Mouse (Mus musculus): ENCODE results near the gene Atoh1. TPM values are rescaled to one million over a fixed set of nuclear protein-coding genes. Genes with fewer than 3 reads are reported as not detected.

The Atoh1 gene
- total RNA-seq (2015), result not detected in 2 replicates
- not detected in 2 replicates for total RNA-seq (2017)

DNA sequence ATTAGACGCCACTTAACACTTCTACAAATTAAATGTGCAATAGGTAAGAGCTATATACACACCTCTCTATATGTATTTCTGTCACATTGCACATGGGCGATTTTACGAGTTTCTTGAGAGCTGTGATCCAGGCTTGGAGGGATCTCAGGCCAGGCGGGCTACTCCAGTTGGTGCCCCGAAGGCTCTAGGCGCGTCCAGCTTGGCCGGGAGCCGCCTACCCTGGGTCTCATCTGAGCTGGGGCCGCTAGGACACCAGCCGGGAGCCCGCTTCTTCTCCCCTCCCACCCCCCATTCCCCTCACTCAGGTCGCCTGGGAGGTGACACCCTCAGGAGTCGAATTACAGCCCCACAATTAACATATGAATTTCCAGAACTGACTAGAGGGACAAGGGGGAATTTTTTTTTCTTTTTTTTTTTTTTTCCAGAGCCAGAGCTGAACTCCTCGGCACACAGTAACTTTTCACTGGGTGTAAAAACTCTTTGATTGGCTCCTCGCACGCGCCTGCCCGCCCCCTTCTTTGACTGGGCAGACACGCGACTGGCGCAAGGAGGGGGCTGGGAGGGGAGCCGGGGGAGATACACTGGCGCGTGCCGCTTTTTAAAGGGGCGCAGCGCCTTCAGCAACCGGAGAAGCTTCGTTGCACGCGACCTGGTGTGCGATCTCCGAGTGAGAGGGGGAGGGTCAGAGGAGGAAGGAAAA, at the start of gene Atoh1:
Gene Atoh1, plus strand, starts transcription at position 627 of the 700 bp plus-strand sequence.
- 0 out of 2 replicates have a peak, but pooled peaks have one; percentile 26 for ATAC-seq (replicated peaks; ENCODE audit: poor library complexity)

DNA sequence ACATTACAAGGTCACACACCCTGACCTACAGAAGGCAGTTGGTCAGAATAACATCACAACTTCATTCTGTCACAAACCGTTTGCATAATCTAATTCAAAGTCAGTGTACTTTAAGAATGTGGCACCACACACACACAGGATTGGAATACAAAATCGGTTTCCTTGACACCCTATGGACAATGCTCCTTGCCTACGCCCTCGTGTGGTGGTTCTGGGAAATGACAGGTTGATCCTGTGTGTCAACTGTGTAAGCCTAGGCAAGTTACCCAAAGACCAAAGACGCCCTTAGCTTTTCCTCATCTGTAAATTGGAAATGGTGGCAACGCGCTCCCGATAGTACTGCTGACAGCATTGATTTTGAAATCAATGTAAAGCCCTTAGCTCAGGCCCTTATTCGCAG, 45.0 kb upstream of the Atoh1 start:
- peak; percentile 79 for ATAC-seq (replicated peaks; ENCODE audit: poor library complexity)

DNA sequence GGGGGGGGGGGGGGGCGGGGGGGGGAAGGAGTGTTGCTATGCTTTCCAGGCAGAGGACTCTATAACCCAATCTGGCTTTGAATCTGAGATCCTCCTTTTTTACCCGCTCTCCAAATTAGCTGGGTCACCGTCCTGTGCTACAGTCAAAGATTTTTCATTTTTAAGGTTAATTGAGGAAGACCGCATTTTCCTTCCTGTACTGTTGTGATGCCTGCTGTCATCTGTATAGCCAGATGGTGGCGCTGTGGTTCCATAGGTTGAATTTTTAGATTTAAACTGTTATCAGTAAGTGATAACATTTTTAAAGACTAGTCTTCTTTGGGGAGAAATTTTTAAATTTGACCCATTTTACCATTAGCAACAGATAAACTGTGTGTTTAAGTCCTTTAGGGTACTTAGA, 44.0 kb upstream of the Atoh1 start:
- ATAC-seq (replicated peaks; ENCODE audit: poor library complexity), result peak; percentile 83

DNA sequence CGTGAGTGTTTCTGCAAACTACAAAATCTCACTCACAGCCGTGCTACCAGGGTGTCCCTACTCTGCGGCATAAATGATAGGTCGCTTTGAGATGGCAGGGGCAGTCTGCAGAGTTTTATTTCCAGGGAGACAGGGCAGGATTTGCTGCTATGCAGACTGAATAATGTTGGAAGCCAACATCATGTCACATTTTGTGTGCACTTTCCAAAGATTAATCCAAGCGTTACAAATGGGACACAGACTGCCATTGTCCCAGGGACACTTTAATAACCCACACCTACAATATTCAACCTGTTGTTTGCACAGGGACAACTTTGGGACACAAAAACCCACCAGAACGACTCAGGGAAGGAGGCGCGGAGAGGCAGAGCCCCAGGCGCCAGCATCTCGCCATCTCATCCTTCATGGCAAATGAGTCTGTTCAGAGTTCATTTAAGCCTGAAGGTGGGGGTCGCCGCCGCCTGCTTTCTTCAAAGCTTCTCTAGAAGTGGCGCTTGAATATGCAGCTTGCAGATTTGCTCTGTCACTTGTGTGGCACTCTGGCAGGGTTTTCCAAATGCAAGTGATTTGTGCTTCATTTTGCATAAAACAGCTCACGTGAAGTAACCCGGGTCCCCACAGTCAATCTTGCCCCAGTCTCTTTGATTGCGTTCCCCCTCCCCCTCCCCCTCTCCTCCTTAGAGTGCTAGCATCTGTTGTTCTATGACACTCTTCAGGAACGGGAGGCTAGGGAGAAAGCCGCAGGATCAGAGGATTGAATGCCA, 40.6 kb upstream of the Atoh1 start:
- ATAC-seq (replicated peaks; ENCODE audit: poor library complexity), result no peak

DNA sequence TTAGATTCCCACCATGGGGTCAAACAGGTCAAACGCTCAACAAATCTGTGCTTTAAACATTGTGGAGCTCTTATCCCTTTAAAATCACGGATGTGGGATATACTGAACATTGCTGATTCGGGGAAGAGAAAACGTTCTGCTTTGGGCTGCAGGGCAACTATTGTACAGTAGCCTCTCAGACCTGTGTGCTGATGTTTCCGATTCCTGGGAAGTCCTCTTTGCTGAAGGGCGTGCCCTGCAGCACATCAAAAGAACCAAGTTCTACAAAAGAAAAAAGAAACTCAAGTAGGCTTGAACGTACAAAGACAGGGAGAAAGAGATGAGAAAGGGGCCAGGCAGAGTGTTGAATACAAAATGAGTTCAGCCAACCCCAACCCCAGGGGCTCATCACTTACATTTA, 34.2 kb upstream of the Atoh1 start:
- no peak for ATAC-seq (replicated peaks; ENCODE audit: poor library complexity)

DNA sequence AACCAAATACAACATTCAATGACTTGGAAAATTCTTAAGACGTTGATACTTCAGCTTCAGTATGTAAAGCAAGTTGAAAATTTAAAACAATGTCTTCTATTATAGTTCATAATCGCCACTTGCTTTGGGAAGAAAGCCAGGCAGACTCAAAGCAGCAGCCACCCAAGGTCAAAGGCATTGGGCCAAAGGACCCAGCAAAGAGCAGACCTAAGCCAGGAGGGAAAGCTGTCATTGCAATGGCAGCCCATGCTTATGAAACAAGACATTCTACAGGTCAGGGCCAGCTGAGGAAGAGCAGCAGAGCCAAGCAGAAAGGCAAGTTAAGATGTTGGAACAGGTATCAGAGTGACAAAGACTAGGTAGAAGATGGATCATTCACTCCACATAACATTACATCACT, 25.3 kb upstream of the Atoh1 start:
- ATAC-seq (replicated peaks; ENCODE audit: poor library complexity), result no peak

DNA sequence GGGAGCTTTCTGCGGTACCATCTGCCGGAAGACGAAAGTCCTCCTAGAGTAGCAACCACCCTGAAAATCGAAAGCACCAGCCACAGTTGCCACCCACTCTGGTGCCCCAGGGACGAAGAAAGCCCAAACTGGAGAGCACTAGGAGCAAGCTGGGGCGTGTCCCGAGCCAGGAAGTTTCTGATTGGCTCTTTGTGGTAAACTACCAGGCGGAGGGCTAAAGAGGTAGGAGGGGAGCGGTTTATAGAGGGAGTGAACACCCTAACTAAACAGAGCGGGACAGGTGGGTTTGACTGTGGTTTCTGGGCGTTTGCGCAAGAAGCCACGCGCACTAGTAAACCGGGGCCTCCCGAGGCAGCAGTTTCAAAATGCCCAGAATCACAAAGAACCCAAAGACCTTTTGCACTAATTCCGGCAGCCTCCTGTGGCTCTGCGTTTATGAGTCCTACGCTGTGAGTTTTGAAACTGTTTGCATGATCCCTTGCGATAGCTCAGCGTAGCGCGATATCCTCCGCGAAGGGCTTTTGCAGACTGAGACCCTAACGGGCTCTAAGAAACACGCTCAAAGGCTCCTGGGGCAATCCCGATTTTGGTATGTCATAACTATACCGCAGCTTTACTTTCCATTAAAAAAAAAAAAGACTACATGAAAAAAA, 1.0 kb upstream of the Atoh1 start:
- peak; percentile 77 for ATAC-seq (replicated peaks; ENCODE audit: poor library complexity)

DNA sequence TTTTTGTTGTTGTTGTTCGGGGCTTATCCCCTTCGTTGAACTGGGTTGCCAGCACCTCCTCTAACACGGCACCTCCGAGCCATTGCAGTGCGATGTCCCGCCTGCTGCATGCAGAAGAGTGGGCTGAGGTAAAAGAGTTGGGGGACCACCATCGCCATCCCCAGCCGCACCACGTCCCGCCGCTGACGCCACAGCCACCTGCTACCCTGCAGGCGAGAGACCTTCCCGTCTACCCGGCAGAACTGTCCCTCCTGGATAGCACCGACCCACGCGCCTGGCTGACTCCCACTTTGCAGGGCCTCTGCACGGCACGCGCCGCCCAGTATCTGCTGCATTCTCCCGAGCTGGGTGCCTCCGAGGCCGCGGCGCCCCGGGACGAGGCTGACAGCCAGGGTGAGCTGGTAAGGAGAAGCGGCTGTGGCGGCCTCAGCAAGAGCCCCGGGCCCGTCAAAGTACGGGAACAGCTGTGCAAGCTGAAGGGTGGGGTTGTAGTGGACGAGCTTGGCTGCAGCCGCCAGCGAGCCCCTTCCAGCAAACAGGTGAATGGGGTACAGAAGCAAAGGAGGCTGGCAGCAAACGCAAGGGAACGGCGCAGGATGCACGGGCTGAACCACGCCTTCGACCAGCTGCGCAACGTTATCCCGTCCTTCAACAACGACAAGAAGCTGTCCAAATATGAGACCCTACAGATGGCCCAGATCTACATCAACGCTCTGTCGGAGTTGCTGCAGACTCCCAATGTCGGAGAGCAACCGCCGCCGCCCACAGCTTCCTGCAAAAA, 496 bp downstream of the Atoh1 start:
- ATAC-seq (replicated peaks; ENCODE audit: poor library complexity), result peak; percentile 37

DNA sequence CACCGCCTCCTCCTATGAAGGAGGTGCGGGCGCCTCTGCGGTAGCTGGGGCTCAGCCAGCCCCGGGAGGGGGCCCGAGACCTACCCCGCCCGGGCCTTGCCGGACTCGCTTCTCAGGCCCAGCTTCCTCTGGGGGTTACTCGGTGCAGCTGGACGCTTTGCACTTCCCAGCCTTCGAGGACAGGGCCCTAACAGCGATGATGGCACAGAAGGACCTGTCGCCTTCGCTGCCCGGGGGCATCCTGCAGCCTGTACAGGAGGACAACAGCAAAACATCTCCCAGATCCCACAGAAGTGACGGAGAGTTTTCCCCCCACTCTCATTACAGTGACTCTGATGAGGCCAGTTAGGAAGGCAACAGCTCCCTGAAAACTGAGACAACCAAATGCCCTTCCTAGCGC, 1.1 kb downstream of the Atoh1 start:
- ATAC-seq (replicated peaks; ENCODE audit: poor library complexity), result peak; percentile 5; the same call in 1 of the 2 replicates

DNA sequence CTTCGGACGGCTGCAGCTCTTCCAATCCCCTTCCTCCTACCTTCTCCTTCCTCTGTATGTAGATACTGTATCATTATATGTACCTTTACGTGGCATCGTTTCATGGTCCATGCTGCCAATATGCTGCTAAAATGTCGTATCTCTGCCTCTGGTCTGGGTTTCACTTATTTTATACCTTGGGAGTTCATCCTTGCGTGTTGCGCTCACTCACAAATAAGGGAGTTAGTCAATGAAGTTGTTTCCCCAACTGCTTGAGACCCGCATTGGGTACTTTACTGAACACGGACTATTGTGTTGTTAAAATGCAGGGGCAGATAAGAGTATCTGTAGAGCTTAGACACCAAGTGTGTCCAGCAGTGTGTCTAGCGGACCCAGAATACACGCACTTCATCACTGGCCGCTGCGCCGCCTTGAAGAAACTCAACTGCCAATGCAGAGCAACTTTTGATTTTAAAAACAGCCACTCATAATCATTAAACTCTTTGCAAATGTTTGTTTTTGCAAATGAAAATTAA, 1.6 kb downstream of the Atoh1 start:
- ATAC-seq (replicated peaks; ENCODE audit: poor library complexity), result no peak

DNA sequence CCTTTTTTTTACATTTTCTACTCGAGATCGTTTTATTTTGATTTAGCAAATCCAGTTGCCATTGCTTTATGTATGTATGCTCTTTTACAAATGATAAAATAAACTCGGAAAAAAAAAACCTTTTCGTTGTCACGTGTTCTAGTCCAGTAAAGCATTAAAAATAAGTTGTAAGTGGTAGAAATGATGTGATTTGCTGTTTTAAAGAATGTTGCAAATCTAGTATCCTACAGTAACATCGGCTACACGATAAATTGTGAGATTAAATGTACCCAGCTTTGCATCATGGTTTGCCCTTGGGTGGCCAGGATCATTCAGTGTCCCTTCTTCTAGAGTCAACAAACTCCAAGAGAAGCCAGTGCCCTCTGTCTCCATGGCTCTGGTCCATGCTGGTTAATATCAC, 2.2 kb downstream of the Atoh1 start:
- ATAC-seq (replicated peaks; ENCODE audit: poor library complexity), result no peak

DNA sequence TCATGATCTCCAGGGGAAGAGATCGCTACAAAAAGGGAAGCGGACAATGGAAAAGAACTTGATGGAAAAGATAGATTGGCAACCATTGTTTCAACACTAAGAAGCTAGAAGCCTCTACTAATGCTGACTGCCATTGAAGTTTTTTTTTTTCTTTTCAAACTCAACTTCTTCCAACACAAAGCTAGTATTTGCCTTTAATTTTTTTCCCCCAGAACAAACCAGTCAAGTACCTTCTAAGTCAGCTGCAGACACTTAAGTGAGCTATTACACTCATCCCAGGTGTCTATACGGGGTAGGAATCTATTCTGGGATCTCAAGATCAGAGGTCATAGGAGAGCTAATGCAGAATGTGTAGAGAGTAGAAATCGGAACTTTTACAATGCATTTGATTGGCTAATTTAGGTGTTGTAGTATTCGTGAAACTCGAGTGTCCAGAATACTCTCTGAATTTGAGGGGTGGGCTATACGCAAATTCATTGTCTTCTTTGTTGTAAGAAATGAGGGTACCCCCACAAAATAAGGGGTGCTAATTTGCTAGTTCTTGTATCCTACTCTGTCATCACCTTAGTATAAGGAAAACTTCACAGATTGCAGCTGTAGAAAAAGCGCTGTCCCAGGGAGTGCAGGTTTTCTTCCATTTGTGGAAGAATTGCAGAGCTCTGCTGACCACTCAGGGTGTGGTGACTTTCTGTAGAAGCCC, 2.8 kb downstream of the Atoh1 start:
- ATAC-seq (replicated peaks; ENCODE audit: poor library complexity), result no peak

DNA sequence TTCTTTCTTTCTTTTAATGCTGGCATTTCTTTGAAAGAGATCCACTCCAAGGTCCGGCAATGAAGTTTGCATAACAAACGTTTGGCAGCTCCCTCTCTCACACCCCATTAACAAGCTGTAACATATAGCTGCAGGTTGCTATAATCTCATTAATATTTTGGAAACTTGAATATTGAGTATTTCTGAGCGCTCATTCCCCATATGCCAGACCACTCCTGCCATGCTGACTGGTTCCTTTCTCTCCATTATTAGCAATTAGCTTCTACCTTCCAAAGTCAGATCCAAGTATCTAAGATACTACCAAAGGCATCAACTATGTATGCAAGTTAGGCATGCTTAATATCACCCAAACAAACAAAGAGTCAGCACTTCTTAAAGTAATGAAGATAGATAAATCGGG, 4.4 kb downstream of the Atoh1 start:
- ATAC-seq (replicated peaks; ENCODE audit: poor library complexity), result no peak

DNA sequence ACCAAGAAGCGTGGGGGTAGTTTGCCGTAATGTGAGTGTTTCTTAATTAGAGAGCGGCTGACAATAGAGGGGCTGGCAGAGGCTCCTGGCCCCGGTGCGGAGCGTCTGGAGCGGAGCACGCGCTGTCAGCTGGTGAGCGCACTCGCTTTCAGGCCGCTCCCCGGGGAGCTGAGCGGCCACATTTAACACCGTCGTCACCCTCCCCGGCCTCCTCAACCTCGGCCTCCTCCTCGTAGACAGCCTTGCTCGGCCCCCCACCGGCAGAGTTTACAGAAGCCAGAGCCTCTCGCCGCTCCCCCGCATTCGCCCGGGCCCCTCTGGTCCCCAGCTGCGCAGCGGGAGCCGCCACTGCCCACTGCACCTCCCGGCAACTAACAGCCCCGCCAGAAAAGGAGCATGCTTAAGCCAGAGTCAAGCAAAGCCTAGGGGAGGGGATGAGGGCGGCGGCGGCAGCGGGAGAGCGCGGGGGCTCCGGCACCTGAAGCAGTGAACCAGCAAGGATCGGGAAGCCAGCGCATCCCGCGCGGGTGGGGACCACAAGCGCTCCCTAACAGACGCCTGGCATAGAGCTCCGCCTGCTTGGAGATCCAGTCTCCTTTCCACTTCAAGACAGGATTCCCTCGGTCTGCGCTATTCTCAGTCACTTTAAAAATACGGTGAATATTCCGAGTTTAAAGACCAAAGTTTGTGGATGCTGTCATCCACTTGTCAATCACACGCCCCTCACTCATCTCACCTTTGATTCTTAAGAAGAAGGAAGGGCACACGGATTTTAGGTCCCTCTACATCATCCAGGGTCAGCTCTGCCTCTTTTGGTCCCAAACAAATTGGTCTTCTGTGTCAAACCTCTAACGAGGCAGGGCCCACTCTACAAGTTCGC, 5.8 kb downstream of the Atoh1 start:
- ATAC-seq (replicated peaks; ENCODE audit: poor library complexity), result peak; percentile 43

DNA sequence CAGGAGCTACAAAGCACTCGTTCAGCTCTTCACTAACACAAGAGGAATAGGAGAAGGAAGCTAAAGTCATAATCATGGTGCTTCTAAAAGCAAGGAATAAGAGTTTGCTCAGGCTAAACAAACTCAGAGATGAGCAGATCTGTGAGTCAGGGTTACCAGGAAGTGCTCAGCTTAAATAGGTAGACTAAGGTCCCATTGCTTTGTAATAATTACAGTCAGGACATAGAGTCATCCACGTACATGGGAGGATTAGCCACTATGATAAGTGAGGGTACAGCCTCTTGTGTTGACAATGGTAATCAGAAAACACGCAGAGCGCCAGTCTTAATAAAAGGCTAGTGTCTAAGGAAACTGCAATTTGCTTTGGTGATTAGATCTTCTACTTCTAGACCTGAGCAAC, 7.4 kb downstream of the Atoh1 start:
- ATAC-seq (replicated peaks; ENCODE audit: poor library complexity), result no peak

DNA sequence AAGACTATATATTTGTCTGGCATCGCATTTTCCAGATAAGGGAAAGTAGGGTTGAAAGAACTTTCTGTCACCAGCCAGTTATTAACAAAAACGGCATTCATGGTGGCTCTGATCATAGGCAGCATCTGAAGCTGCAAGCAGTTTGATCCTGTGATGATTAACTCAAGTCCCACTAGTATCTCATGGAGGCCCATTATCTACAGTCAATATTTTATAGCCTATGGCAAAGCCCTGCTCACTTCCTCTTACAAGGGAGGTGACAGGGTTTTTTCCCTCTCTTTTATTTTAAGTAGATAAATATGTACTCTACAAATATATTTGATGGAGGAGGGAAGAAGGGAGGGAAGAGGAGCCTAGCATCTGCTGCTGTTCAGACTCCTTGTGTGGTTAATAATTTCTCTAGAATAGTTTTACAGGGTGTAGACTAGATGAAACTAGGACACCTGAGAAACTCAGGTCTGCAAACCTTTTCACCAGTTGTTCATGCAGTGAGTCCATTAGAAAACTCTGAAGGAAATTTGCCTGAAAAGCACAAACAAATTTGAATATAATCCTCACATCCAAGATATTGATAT, 14.1 kb downstream of the Atoh1 start:
- no peak for ATAC-seq (replicated peaks; ENCODE audit: poor library complexity)

DNA sequence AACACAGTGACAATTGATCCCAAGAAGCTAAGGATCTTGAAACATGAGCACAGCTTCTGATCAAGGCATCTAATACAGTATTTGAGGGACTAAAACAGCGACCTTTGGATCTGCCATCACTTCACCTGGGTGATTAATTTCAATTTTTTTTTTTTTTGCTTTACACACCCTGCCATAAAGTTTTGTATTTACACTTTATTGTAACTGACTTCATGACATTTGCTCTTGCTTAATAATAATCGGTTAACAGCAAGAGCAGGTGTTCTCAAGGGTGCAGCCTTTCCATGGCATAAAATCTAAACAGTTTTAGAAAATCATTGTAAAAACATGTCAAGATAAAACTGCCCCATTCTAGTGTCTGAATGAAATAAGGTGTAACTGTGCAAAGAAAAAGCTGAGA, 25.6 kb downstream of the Atoh1 start:
- ATAC-seq (replicated peaks; ENCODE audit: poor library complexity), result no peak

DNA sequence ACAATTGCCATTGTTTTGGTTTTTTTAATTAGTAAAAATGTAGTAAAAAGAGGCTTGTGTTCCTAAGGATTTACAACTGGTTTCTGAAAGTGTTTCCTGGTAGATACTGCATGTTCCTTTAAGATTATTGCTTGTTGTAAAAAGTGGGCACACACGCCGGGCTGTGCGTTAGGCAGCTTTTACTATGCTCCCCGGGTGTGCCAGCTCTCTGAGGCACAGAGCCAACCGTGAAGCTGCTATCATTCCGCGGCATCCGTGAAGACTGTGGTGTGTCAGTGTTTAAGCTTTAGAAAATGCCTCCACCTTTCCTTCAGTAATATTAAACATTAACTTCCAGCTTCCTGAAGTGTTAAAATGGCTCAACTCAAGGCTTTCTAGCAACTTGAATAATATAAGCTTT, 35.0 kb downstream of the Atoh1 start:
- no peak for ATAC-seq (replicated peaks; ENCODE audit: poor library complexity)

DNA sequence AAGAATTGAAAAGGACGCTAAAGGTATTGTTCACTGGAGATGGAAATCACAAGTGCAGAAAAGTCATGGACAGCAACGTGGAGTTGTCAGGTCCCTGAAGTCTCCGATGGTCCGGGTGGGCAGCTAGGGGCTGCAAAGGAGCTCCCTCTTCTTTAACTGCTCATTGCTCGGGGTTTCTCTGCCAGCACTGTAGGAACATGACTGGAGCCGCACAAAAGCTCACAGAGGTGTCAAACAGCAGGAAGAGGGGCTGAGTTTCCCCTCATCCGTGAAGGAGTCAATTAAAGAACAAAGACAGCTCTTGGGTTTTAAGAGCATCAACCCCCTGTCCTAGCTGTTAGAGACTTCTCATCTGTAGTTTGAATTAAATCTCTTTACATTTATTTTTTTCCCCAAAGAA, 44.5 kb downstream of the Atoh1 start:
- no peak for ATAC-seq (replicated peaks; ENCODE audit: poor library complexity)

All from megakaryocyte progenitor cell, adult 5-6 weeks (primary cell).